Mouse (Mus musculus): ENCODE results near the gene Ssxb3. TPM values are rescaled to one million over a fixed set of nuclear protein-coding genes. Genes with fewer than 3 reads are reported as not detected.

Gene Ssxb3
- polyA plus RNA-seq (2012), result not detected in 2 replicates

DNA sequence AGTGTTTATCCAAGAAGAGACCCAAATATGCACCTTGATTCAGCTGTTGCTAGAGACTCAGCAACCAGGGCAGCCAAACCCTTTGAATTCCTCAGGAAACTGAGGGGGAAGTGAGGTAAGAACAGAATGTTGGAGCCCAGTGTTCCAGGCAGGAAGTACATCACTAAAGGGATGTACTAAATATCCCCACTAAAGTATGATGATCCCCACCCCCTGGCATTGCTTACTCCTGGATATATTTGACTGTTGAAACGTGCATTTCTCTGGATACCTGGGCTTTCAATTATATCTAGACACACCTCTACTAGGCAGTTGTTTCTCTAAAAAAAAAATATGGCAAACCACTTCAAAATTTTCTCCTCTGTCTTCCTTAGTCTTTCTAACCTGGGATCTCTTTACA, at the start of gene Ssxb3:
Gene Ssxb3, minus strand, starts transcription at position 101 of the 400 bp plus-strand sequence.

GRCm38 (mm10) chrX:8548155-8548554, 43.5 kb downstream of the Ssxb3 start, which contains the start of gene Ssxb6:
Gene Ssxb6, minus strand, starts transcription at chrX:8548255.

Other genes with a start within 250 kb of the Ssxb3 start
- gene Ssxb9, start 224.8 kb downstream of the Ssxb3 start, polyA plus RNA-seq (2012), result not detected in 2 replicates
- not detected in 2 replicates for gene Ssxb1, start 178.5 kb downstream of the Ssxb3 start, polyA plus RNA-seq (2012)
- not detected in 2 replicates for gene Ssxb2, start 130.1 kb downstream of the Ssxb3 start, polyA plus RNA-seq (2012)
- gene Gm14459, start 66.9 kb downstream of the Ssxb3 start, polyA plus RNA-seq (2012), result not detected in 2 replicates
- not detected in 2 replicates for gene Ssxb6, start 43.6 kb downstream of the Ssxb3 start, polyA plus RNA-seq (2012)
- not detected in 2 replicates for gene Ssxb8, start 99.0 kb upstream of the Ssxb3 start, polyA plus RNA-seq (2012)
- not detected in 2 replicates for gene Ssx9, start 156.6 kb upstream of the Ssxb3 start, polyA plus RNA-seq (2012)
- gene Ssxb5, start 211.9 kb upstream of the Ssxb3 start, polyA plus RNA-seq (2012), result not detected in 2 replicates